Mouse (Mus musculus): ENCODE measurements around the gene Cstf3.

Gene Cstf3

GRCm38 (mm10) chr2:104712486-104712809, 122.1 kb downstream of the Cstf3 start:
- no peaks in the 10 kb centered on the region for H3K27me3 ChIP-seq (ENCODE audit: control insufficient read depth, insufficient read depth, low read length, poor library complexity, severe bottlenecking)
- no peaks in the 10 kb centered on the region for H3K36me3 ChIP-seq (ENCODE audit: control insufficient read depth, insufficient read depth, low read length, poor library complexity, severe bottlenecking)
- DNase-seq (ENCODE audit: low read depth, low spot score) = no peak

GRCm38 (mm10) chr2:104714254-104714691, 124.0 kb downstream of the Cstf3 start:
- Histone ChIP-seq H3K27me3 (ENCODE audit: control insufficient read depth, insufficient read depth, low read length, poor library complexity, severe bottlenecking) (no peaks in the 10 kb centered on the region), H3K36me3 (ENCODE audit: control insufficient read depth, insufficient read depth, low read length, poor library complexity, severe bottlenecking) (no peaks in the 10 kb centered on the region)
- DNase-seq (ENCODE audit: low read depth, low spot score) = no peak
